Mouse (Mus musculus) liver, adult 2 months (tissue): ENCODE measurements at regions not wholly inside any gene's neighbourhood (a gene's known extent, or its start where the extent isn't known, plus 50 kb on each side); places are given as distances from the start of the nearest gene placed in this dataset.

Source experiments
- DNase-seq: peaks from one replicate; pipeline ENCODE4 v3.0.0-alpha.2; 2011; ENCODE audit warnings: low read depth, low spot score; ENCODE audit errors: extremely low read depth
- H3K27ac ChIP-seq: fragments of 200-500 bp; replicated peaks from 2 replicates; pipeline ENCODE4 v1.5.1; 2012; ENCODE audit warnings: low read depth, mild to moderate bottlenecking, control low read depth, inconsistent platforms, low read length; ENCODE audit not compliant: insufficient read depth
- H3K27me3 ChIP-seq: fragments of 200-500 bp; 2 replicates; pipeline ENCODE4 v1.6.1; 2012; ENCODE audit warnings: mild to moderate bottlenecking, moderate library complexity, low read length, inconsistent platforms; ENCODE audit not compliant: control insufficient read depth, insufficient read depth
- H3K36me3 ChIP-seq: fragments of 200-500 bp; 2 replicates; pipeline ENCODE4 v1.6.1; 2012; ENCODE audit warnings: low read length, inconsistent platforms; ENCODE audit not compliant: control insufficient read depth, insufficient read depth
- H3K4me1 ChIP-seq: fragments of 200-500 bp; 2 replicates; pipeline ENCODE4 v1.6.1; 2011; ENCODE audit warnings: low read length; ENCODE audit not compliant: control insufficient read depth, insufficient read depth
- H3K4me3 ChIP-seq: fragments of 200-500 bp; 2 replicates; pipeline ENCODE4 v1.5.1; 2011; ENCODE audit warnings: low read depth, mild to moderate bottlenecking, control low read depth, low read length, moderate library complexity; ENCODE audit not compliant: insufficient read depth
- H3K79me2 ChIP-seq: fragments of 200-500 bp; 2 replicates; pipeline ENCODE4 v1.6.1; 2012; ENCODE audit warnings: inconsistent platforms, mild to moderate bottlenecking, low read length, moderate library complexity; ENCODE audit not compliant: control insufficient read depth, insufficient read depth
- H3K9ac ChIP-seq: fragments of 200-500 bp; 2 replicates; pipeline ENCODE4 v1.6.1; 2012; ENCODE audit warnings: low read depth, mild to moderate bottlenecking, control low read depth, inconsistent platforms, low read length
- CTCF ChIP-seq: fragments of 200-500 bp; IDR thresholded peaks from 2 replicates; pipeline ENCODE4 v1.5.1; 2011; ENCODE audit warnings: low read depth, low read length, control low read depth
- POLR2A ChIP-seq: fragments of 200-500 bp; IDR thresholded peaks from 2 replicates; pipeline ENCODE4 v1.6.1; 2011; ENCODE audit warnings: low read length, control low read depth; ENCODE audit not compliant: insufficient read depth; ENCODE audit errors: extremely low read depth
- WGBS: fragments of 180-500 bp; shearing (Covaris S2); methylation state at CpG from one replicate; pipeline ENCODE4 v1.1.7; 2018; 5-methylcytosine and 5-hydroxymethylcytosine counted together

GRCm38 (mm10) chr12:10584026-10584425 is 193.5 kb downstream of the Rdh14 start:
- DNase-seq, result no peak
- WGBS, result 75% methylated on average over 7 of the region's 7 CpGs
- no peak overlapping the region for H3K9ac ChIP-seq
- H3K36me3 ChIP-seq, result no peaks in the 10 kb centered on the region
- no peaks in the 10 kb centered on the region for H3K79me2 ChIP-seq
- H3K4me1 ChIP-seq, result no peaks in the 10 kb centered on the region
- H3K4me3 ChIP-seq, result no peak overlapping the region
- no peak for TF ChIP-seq POLR2A
- no peak for TF ChIP-seq CTCF
- H3K27ac ChIP-seq, result no peak overlapping the region
- H3K27me3 ChIP-seq, result no peaks in the 10 kb centered on the region

- Histone ChIP-seq H3K79me2 (no peaks in the 10 kb centered on the region), H3K36me3 (no peaks in the 10 kb centered on the region), H3K9ac (no peak overlapping the region), H3K4me1 (no peaks in the 10 kb centered on the region), H3K27ac (no peak overlapping the region), H3K27me3 (no peaks in the 10 kb centered on the region), H3K4me3 (no peak overlapping the region)
- DNase-seq, result peak; percentile 58
- 42% methylated on average over 8 of the region's 8 CpGs for WGBS
- TF ChIP-seq POLR2A (no peak), CTCF (peak; percentile 39; the same call in 1 of the 2 replicates)
Measured at GRCm38 (mm10) chr12:10589537-10589936, 199.0 kb downstream of the Rdh14 start.

GRCm38 (mm10) chr12:10597976-10598746 is 207.6 kb downstream of the Rdh14 start:
- Histone ChIP-seq H3K79me2 (no peaks in the 10 kb centered on the region), H3K27ac (no peak overlapping the region), H3K9ac (no peak overlapping the region), H3K4me1 (no peaks in the 10 kb centered on the region), H3K4me3 (no peak overlapping the region), H3K36me3 (no peaks in the 10 kb centered on the region), H3K27me3 (no peaks in the 10 kb centered on the region)
- no peak for TF ChIP-seq POLR2A
- TF ChIP-seq CTCF, result peak; percentile 70; the same call in 1 of the 2 replicates
- WGBS, result 15% methylated on average over 7 of the region's 7 CpGs
- peak; percentile 14 for DNase-seq

DNA sequence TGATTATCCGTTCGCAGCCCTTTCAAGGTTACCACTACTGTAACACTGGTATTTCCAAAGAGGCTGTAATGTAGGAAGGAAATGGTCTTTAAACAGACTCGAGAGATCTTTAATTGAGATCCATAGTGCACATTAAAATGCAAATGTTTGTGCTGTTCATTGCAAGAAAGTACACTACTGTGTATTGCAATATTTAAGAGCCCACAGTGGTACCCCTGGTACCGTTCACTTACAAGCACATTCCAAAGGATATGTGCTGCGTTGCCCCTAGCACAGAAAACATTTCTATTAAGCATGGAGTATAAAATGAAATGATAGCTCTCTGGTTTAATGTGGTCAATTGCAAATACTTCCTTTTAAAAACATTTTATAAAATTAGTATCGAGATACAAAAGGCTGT is 209.5 kb downstream of the Rdh14 start:
- Histone ChIP-seq H3K4me3 (no peak overlapping the region), H3K4me1 (no peaks in the 10 kb centered on the region), H3K9ac (no peak overlapping the region), H3K79me2 (no peaks in the 10 kb centered on the region), H3K36me3 (no peaks in the 10 kb centered on the region), H3K27ac (no peak overlapping the region), H3K27me3 (no peaks in the 10 kb centered on the region)
- 80% methylated on average over 6 of the region's 6 CpGs for WGBS
- no peak for TF ChIP-seq CTCF
- TF ChIP-seq POLR2A, result no peak
- DNase-seq, result no peak

DNA sequence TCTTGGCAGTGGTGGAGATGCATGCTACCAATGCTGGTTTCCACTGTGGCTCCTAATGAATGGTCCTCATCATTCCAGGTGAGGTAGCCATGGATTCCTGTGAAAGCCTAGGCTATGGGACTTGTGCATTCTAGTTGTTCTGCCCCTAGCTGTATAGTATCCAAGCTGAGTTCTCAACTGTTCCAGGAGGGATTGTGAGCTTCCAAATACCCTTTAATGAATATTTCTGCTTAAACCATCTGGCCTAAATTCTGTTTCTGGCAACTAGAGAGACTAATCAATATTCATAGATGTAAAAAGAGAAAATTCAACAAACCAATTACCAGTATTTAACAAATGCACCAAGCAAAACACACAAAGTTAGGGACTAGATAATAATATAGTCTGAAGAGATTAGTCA is 227.7 kb downstream of the Rdh14 start:
- Histone ChIP-seq H3K9ac (no peak overlapping the region), H3K36me3 (no peaks in the 10 kb centered on the region), H3K4me3 (no peak overlapping the region), H3K27ac (no peak overlapping the region), H3K79me2 (no peaks in the 10 kb centered on the region), H3K4me1 (no peaks in the 10 kb centered on the region), H3K27me3 (no peaks in the 10 kb centered on the region)
- no peak for DNase-seq
- TF ChIP-seq CTCF (no peak), POLR2A (no peak)

- H3K4me1 ChIP-seq, result no peaks in the 10 kb centered on the region
- H3K9ac ChIP-seq, result no peak overlapping the region
- no peaks in the 10 kb centered on the region for H3K27me3 ChIP-seq
- no peak overlapping the region for H3K4me3 ChIP-seq
- TF ChIP-seq POLR2A (no peak), CTCF (no peak)
- no peaks in the 10 kb centered on the region for H3K36me3 ChIP-seq
- WGBS, result 82% methylated on average over 3 of the region's 3 CpGs
- DNase-seq, result no peak
- H3K27ac ChIP-seq, result no peak overlapping the region
- H3K79me2 ChIP-seq, result no peaks in the 10 kb centered on the region
Measured at GRCm38 (mm10) chr12:10620541-10620940, 230.0 kb downstream of the Rdh14 start.
